Mouse (Mus musculus): Measurements from ENCODE around the gene Tor4a. TPM values are rescaled to one million over a fixed set of nuclear protein-coding genes. Genes with fewer than 3 reads are reported as not detected.
A peak's percentile ranks its signal among the peaks of the same experiment; 100 is the strongest.

Gene Tor4a
- polyA plus RNA-seq (2014; fragmentation: Nextera tagmentation; extraction: Ambion mirVana), result 7.5 and 8.2 TPM in 2 replicates

DNA sequence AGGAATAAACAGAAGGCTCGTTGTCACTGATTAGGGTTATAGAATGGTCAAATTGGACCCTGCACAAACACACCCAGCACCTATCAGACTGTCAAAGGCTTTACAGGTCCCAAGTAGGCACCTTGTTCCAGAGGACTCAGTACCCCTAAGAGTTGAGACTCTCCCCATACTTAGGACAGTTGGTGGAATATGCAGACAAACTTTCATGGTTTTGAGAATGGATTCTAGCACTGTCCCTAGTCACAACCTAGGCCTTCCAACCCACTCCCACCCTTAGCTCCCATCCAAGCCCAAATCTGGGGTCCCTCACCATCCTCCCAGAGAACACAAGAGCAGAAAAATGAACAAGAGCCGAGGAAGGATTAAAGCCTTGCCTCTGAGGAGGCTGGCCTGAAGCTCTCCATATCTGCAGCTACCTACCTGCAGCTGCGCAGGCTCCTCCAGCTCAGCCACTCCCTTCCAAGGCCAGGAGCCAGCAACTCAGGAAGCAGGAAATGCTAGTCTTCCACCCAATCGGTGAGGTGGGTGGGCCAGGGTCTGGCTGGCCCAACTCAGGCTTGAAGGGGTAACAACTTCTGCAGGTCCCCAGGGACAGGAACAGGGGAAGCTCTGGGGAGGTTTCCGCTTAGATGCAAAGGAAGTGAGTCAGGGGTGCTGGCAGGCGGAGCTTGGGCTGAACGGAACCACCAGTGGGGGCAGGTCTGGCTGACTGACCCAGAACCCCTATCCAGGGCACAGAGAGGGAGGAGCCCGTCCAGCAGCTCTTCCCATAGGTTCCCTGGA, at the start of gene Tor4a:
TSS of gene Tor4a (minus strand) at position 715 of the 783 bp plus-strand sequence.
- Histone ChIP-seq H3K9ac (peak within 1 kb of the TSS; percentile 40; the same call in 1 of the 2 replicates), H3K27me3 (ENCODE audit: insufficient read depth, low read length) (peaks cover 17% of the 10 kb centered on the region), H3K9me3 (ENCODE audit: low read depth, low read length) (no peaks in the 10 kb centered on the region), H3K36me3 (ENCODE audit: insufficient read depth) (peaks cover 37% of the 10 kb centered on the region), H3K27ac (ENCODE audit: low read depth) (peak within 1 kb of the TSS; percentile 54; the same call in 1 of the 2 replicates), H3K4me1 (ENCODE audit: insufficient read depth) (peaks cover 8% of the 10 kb centered on the region), H3K4me3 (ENCODE audit: low read depth, low read length) (peak within 1 kb of the TSS; percentile 34), H3K4me2 (peak within 1 kb of the TSS; percentile 63)
- 18% methylated on average over 8 of the region's 8 CpGs for WGBS
- ATAC-seq (ENCODE audit: insufficient read depth), result peak; percentile 69
- no peak for TF ChIP-seq CTCF (IDR thresholded peaks at IDR 0.05; ENCODE audit: low read depth)
- peak; percentile 72 for DNase-seq

DNA sequence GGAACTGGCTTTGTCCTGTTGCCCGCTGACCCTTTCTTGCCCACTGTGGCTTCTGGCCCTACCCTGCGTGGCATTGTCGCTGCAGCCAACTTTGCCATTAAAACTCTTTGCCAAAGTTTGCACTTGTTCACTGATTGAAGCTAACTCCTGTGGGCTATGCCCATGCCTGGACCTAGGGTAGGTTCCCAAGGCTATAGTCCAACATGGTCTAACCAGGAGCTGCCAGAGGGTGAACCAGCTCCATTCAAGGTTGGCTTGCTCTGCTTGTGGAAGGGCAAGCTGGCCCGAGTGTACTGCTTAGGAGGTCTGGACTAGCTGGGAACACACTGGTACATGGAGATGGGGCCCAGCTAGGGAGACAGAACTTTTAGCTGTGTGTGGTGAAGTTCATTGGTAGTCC, 47.5 kb upstream of the Tor4a start:
- H3K36me3 ChIP-seq (ENCODE audit: insufficient read depth), result peaks cover 28% of the 10 kb centered on the region
- peaks cover 23% of the 10 kb centered on the region for H3K27me3 ChIP-seq (ENCODE audit: insufficient read depth, low read length)
- H3K4me1 ChIP-seq (ENCODE audit: insufficient read depth), result 0 out of 2 replicates have a peak, but pooled peaks cover 4% of the 10 kb centered on the region
- DNase-seq (no peak), ATAC-seq (ENCODE audit: insufficient read depth) (no peak)
- 91% methylated on average over 4 of the region's 4 CpGs for WGBS
- H3K9me3 ChIP-seq (ENCODE audit: low read depth, low read length), result no peaks in the 10 kb centered on the region
- no peak overlapping the region for H3K4me2 ChIP-seq
- no peak for TF ChIP-seq CTCF (IDR thresholded peaks at IDR 0.05; ENCODE audit: low read depth)
- H3K9ac ChIP-seq, result no peak overlapping the region
- H3K27ac ChIP-seq (ENCODE audit: low read depth), result no peak overlapping the region
- H3K4me3 ChIP-seq (ENCODE audit: low read depth, low read length), result no peak overlapping the region

DNA sequence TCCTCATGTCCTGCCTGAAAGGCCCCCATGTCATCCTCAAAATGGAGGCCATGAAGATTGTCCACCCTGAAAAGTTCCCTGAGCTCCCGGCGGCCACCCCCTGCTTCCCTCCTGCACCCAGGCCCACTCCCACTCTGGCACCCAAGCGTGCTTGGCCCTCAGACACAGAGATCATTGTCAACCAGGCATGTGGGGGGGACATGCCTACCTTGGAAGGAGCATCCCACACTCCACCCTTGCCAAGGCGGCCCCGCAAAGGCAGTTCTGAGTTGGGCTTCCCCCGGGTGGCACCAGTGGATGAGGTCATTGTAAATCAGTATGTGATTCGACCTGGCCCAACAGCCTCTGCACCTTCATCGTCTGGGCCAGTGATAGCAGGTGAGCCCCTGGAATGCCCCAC, 46.7 kb upstream of the Tor4a start:
- no peak for TF ChIP-seq CTCF (IDR thresholded peaks at IDR 0.05; ENCODE audit: low read depth)
- no peak overlapping the region for H3K4me2 ChIP-seq
- no peak overlapping the region for H3K4me3 ChIP-seq (ENCODE audit: low read depth, low read length)
- ATAC-seq (ENCODE audit: insufficient read depth), result no peak
- H3K9me3 ChIP-seq (ENCODE audit: low read depth, low read length), result no peaks in the 10 kb centered on the region
- peaks cover 23% of the 10 kb centered on the region for H3K27me3 ChIP-seq (ENCODE audit: insufficient read depth, low read length)
- H3K27ac ChIP-seq (ENCODE audit: low read depth), result no peak overlapping the region
- peaks cover 22% of the 10 kb centered on the region for H3K36me3 ChIP-seq (ENCODE audit: insufficient read depth)
- no peak for DNase-seq
- 0 out of 2 replicates have a peak, but pooled peaks cover 4% of the 10 kb centered on the region for H3K4me1 ChIP-seq (ENCODE audit: insufficient read depth)
- H3K9ac ChIP-seq, result no peak overlapping the region
- WGBS, result 64% methylated on average over 8 of the region's 8 CpGs

DNA sequence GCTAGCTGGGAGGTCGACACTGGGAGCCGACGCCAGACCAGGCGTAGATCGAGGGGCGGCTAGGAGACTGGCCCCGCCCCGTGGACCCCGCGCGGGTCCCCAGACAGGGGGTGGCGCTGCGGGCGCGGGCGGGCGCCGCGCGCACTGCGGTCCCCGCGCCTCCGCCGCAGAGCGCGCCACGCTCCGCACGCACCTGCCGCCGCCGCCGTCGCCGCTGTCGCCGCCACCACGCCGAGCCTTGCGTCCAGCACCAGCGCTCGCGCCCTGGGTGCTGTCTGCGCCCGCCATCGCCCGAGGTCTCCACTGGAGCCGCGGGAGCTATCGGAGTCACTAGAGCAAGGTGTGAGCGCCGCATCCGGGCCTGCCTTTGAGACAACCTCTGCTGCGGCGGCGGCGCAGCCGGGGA, 45.4 kb upstream of the Tor4a start, which contains the start of the genes Rnf208 and Cysrt1:
TSS of gene Rnf208 (plus strand) at position 155 of the 406 bp plus-strand sequence.
TSS of gene Cysrt1 (minus strand) at position 352 of the 406 bp plus-strand sequence.
- ATAC-seq (ENCODE audit: insufficient read depth), result no peak
- Histone ChIP-seq H3K4me1 (ENCODE audit: insufficient read depth) (0 out of 2 replicates have a peak, but pooled peaks cover 4% of the 10 kb centered on the region), H3K9ac (peak within 1 kb of the TSS; percentile 60), H3K4me2 (peak within 1 kb of the TSS; percentile 93), H3K36me3 (ENCODE audit: insufficient read depth) (peaks cover 11% of the 10 kb centered on the region; the same call in 1 of the 2 replicates), H3K4me3 (ENCODE audit: low read depth, low read length) (peak within 1 kb of the TSS; percentile 49), H3K27me3 (ENCODE audit: insufficient read depth, low read length) (peaks cover 23% of the 10 kb centered on the region), H3K27ac (ENCODE audit: low read depth) (no peak within 1 kb of the TSS), H3K9me3 (ENCODE audit: low read depth, low read length) (no peaks in the 10 kb centered on the region)
- no peak for TF ChIP-seq CTCF (IDR thresholded peaks at IDR 0.05; ENCODE audit: low read depth)
- DNase-seq, result no peak
- 1% methylated on average over 59 of the region's 59 CpGs for WGBS

GRCm38 (mm10) chr2:25241438-25241775, 44.7 kb upstream of the Tor4a start:
- H3K27ac ChIP-seq (ENCODE audit: low read depth), result no peak overlapping the region
- DNase-seq, result no peak
- 0 out of 2 replicates have a peak, but pooled peaks cover 4% of the 10 kb centered on the region for H3K4me1 ChIP-seq (ENCODE audit: insufficient read depth)
- peaks cover 10% of the 10 kb centered on the region; the same call in 1 of the 2 replicates for H3K36me3 ChIP-seq (ENCODE audit: insufficient read depth)
- ATAC-seq (ENCODE audit: insufficient read depth), result peak; percentile 21; the same call in 1 of the 2 replicates
- H3K9ac ChIP-seq, result no peak overlapping the region
- peak overlapping the region; percentile 93 for H3K4me2 ChIP-seq
- 8% methylated on average over 6 of the region's 6 CpGs for WGBS
- no peaks in the 10 kb centered on the region for H3K9me3 ChIP-seq (ENCODE audit: low read depth, low read length)
- H3K4me3 ChIP-seq (ENCODE audit: low read depth, low read length), result peak overlapping the region; percentile 49; the same call in 1 of the 2 replicates
- H3K27me3 ChIP-seq (ENCODE audit: insufficient read depth, low read length), result peaks cover 23% of the 10 kb centered on the region
- TF ChIP-seq CTCF (IDR thresholded peaks at IDR 0.05; ENCODE audit: low read depth), result no peak

DNA sequence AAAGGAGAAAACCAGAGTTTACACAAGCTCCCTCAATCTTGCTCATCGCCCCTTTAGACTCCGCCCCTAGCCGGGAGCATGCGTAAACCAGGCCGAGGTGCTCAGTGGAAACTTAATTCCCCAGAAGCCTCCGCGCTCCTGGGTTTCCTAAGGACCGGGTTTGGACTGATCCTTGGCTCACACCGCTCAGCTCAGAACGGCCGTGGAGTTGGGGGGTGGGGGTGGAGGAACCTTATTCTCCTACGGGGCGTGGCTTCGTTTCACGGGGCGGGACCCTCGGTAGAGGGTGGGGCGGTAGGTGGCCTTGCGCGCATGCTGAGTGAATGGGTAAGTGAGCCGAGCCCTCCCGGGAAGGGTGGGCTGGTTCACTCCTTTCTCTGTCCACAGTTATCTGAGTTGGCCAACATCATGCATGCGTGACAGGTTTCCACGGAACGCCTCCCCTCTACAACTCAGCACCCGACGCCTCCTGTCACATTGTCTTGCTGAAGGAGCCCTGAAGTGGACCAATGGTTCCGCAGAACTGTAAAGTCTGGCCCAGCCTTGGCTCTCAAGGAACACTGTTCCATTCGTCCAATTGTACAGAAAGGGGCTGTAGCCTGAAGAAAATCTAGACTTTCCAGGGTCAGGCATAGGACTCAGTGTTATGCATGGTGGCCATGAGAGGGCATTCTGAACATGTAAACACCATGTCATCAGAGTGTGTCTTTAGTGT, 44.2 kb upstream of the Tor4a start:
- Histone ChIP-seq H3K4me3 (ENCODE audit: low read depth, low read length) (peak overlapping the region; percentile 49), H3K4me2 (peak overlapping the region; percentile 93), H3K27ac (ENCODE audit: low read depth) (0 out of 2 replicates have a peak overlapping the region, but pooled peaks have one; percentile 46), H3K4me1 (ENCODE audit: insufficient read depth) (0 out of 2 replicates have a peak, but pooled peaks cover 4% of the 10 kb centered on the region), H3K36me3 (ENCODE audit: insufficient read depth) (peaks cover 5% of the 10 kb centered on the region; the same call in 1 of the 2 replicates), H3K9ac (peak overlapping the region; percentile 48), H3K9me3 (ENCODE audit: low read depth, low read length) (no peaks in the 10 kb centered on the region), H3K27me3 (ENCODE audit: insufficient read depth, low read length) (peaks cover 23% of the 10 kb centered on the region)
- DNase-seq (peak; percentile 87), ATAC-seq (ENCODE audit: insufficient read depth) (peak; percentile 83)
- 1% methylated on average over 29 of the region's 29 CpGs for WGBS
- no peak for TF ChIP-seq CTCF (IDR thresholded peaks at IDR 0.05; ENCODE audit: low read depth)

Data from lung, embryonic 14.5 days (tissue).